Mouse (Mus musculus) effector memory CD4-positive, alpha-beta T cell, adult 5 months (primary cell): ENCODE results near the gene Olfr15. TPM values are rescaled to one million over a fixed set of nuclear protein-coding genes. Genes with fewer than 3 reads are reported as not detected.

ENCODE experiments used
- polyA plus RNA-seq: library from polyadenylated mRNA; unstranded; fragments of 100-300 nt; shearing (Covaris generic); gene quantifications from one replicate; pipeline ENCODE4 v1.2.1, GENCODE M21; 2017

Gene Olfr15
- not detected for polyA plus RNA-seq

DNA sequence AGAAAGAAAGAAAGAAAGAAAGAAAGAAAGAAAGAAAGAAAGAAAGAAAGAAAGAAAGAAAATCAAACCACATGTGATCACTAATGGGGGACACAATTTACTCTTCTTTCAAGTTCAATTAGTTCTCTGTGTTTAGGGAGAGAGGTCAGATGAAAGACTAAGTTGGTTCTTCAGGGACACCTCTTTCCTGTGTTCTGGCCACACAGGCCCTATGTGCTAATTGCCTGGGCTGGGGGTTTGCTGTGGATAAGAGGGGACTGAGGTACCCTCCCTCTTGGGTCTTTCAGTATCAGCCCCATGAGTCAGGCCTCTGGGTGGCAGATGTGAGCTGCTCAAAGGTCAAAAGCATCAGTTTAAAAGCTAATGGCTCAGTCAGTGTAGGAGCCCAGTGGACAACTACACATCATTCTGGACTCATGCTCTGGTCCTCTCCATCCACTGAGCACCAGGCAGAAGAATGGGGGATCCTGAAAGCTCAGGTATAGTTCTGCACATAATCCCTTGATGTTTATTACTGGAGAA is at the start of gene Olfr15:
TSS of gene Olfr15 (plus strand) at position 291 of the 522 bp plus-strand sequence.

GRCm38 (mm10) chr16:3846711-3847518 is 16.2 kb downstream of the Olfr15 start, which contains the start of gene Zfp174:
Zfp174 (plus strand) TSS chr16:3847268.

GRCm38 (mm10) chr16:3872216-3873047 is 41.8 kb downstream of the Olfr15 start, which contains the start of gene Naa60:
Naa60 (plus strand) TSS chr16:3872375.

GRCm38 (mm10) chr16:3884201-3885064 is 53.8 kb downstream of the Olfr15 start, which contains the start of the genes Zfp597 and Gm20695:
Zfp597 (minus strand) TSS chr16:3884561.
Gm20695 (plus strand) TSS chr16:3884648.

Other genes with a start within 250 kb of the Olfr15 start
- 0.09 TPM for gene Olfr161, start 239.8 kb upstream of the Olfr15 start, polyA plus RNA-seq
- not detected for gene Mefv, start 112.8 kb upstream of the Olfr15 start, polyA plus RNA-seq
- gene Zfp263, start 86.8 kb upstream of the Olfr15 start, polyA plus RNA-seq = 51.4 TPM
- 0.26 TPM for gene Zfp174, start 16.4 kb downstream of the Olfr15 start, polyA plus RNA-seq
- 77.2 TPM for gene Naa60, start 41.5 kb downstream of the Olfr15 start, polyA plus RNA-seq
- gene Zfp597, start 53.7 kb downstream of the Olfr15 start, polyA plus RNA-seq = 7.0 TPM
- gene Gm20695, start 53.8 kb downstream of the Olfr15 start, polyA plus RNA-seq = 1.6 TPM
- 4.5 TPM for gene 1700037C18Rik, start 77.8 kb downstream of the Olfr15 start, polyA plus RNA-seq
- gene Cluap1, start 77.9 kb downstream of the Olfr15 start, polyA plus RNA-seq = 10.9 TPM
- gene Nlrc3, start 145.8 kb downstream of the Olfr15 start, polyA plus RNA-seq = 39.2 TPM
- 25.1 TPM for gene Slx4, start 172.9 kb downstream of the Olfr15 start, polyA plus RNA-seq
- gene Dnase1, start 206.1 kb downstream of the Olfr15 start, polyA plus RNA-seq = 4.2 TPM
- 47.7 TPM for gene Trap1, start 246.9 kb downstream of the Olfr15 start, polyA plus RNA-seq